Mouse (Mus musculus): Measurements from ENCODE around the gene Aagab. TPM values are rescaled to one million over a fixed set of nuclear protein-coding genes. Genes with fewer than 3 reads are reported as not detected.

The Aagab gene
- polyA plus RNA-seq, 1 experiment from 2014 or later, result 47.8 TPM

GRCm38 (mm10) chr9:63647581-63648519 lies 45.4 kb downstream of the Aagab start:
- TF ChIP-seq CTCF (IDR thresholded peaks at IDR 0.05), result no peak
- ATAC-seq (peak; percentile 41), DNase-seq (ENCODE audit: low read depth, low spot score) (peak; percentile 60)
- in situ Hi-C loops (cut with MboI; ENCODE audit: low pct_unique_long_range_greater_than_20kb), result no loop called here
- H3K27me3 ChIP-seq, result no peaks in the 10 kb centered on the region
- CTCF ChIA-PET, result interaction anchor here (1.0 kb wide), 1 partner anchor 15 kb away, joined by 3 read pairs; no protein-coding TSS in a partner anchor
- POLR2A ChIA-PET, result no interaction called here

GRCm38 (mm10) chr9:63648520-63648918 lies 46.1 kb downstream of the Aagab start:
- no peak for TF ChIP-seq CTCF (IDR thresholded peaks at IDR 0.05)
- ChIA-PET CTCF (no interaction called here), POLR2A (no interaction called here)
- no peaks in the 10 kb centered on the region for H3K27me3 ChIP-seq
- no peak for DNase-seq (ENCODE audit: low read depth, low spot score)
- in situ Hi-C loops (cut with MboI; ENCODE audit: low pct_unique_long_range_greater_than_20kb), result no loop called here
- no peak for ATAC-seq

GRCm38 (mm10) chr9:63649841-63650545 lies 47.5 kb downstream of the Aagab start:
- CTCF ChIA-PET, result interaction anchor here (1.7 to 2.9 kb wide), 2 partner anchors 22 to 49 kb away, joined by 5 to 7 read pairs; no protein-coding TSS in a partner anchor
- POLR2A ChIA-PET, result interaction anchor here (1.5 kb wide), 1 partner anchor 107 kb away, joined by 4 read pairs; no protein-coding TSS in a partner anchor
- DNase-seq (ENCODE audit: low read depth, low spot score), result no peak
- no peak for TF ChIP-seq CTCF (IDR thresholded peaks at IDR 0.05)
- ATAC-seq, result no peak
- no peaks in the 10 kb centered on the region for H3K27me3 ChIP-seq
- in situ Hi-C loops (cut with MboI; ENCODE audit: low pct_unique_long_range_greater_than_20kb), result no loop called here

- CTCF ChIA-PET, result interaction anchor here (2.9 kb wide), 1 partner anchor 48 kb away, joined by 7 read pairs; no protein-coding TSS in a partner anchor
- in situ Hi-C loops (cut with MboI; ENCODE audit: low pct_unique_long_range_greater_than_20kb), result no loop called here
- ATAC-seq, result no peak
- no peak for TF ChIP-seq CTCF (IDR thresholded peaks at IDR 0.05)
- H3K27me3 ChIP-seq, result no peaks in the 10 kb centered on the region
- POLR2A ChIA-PET, result interaction anchor here (1.5 kb wide), 1 partner anchor 106 kb away, joined by 4 read pairs; no protein-coding TSS in a partner anchor
- no peak for DNase-seq (ENCODE audit: low read depth, low spot score)
Measured at GRCm38 (mm10) chr9:63650905-63651304, 48.4 kb downstream of the Aagab start.

GRCm38 (mm10) chr9:63651594-63651993 lies 49.1 kb downstream of the Aagab start:
- no peaks in the 10 kb centered on the region for H3K27me3 ChIP-seq
- no peak for DNase-seq (ENCODE audit: low read depth, low spot score)
- ATAC-seq, result no peak
- ChIA-PET POLR2A (no interaction called here), CTCF (interaction anchor here (1.2 to 2.9 kb wide), 2 partner anchors 15 to 47 kb away, joined by 4 to 7 read pairs; no protein-coding TSS in a partner anchor)
- in situ Hi-C loops (cut with MboI; ENCODE audit: low pct_unique_long_range_greater_than_20kb), result no loop called here
- no peak for TF ChIP-seq CTCF (IDR thresholded peaks at IDR 0.05)

- ATAC-seq (no peak), DNase-seq (ENCODE audit: low read depth, low spot score) (no peak)
- no peaks in the 10 kb centered on the region for H3K27me3 ChIP-seq
- TF ChIP-seq CTCF (IDR thresholded peaks at IDR 0.05), result no peak
- in situ Hi-C loops (cut with MboI; ENCODE audit: low pct_unique_long_range_greater_than_20kb), result no loop called here
- CTCF ChIA-PET, result interaction anchor here (1.5 to 2.1 kb wide), 2 partner anchors 11 to 45 kb away, joined by 5 to 7 read pairs; no protein-coding TSS in a partner anchor
- POLR2A ChIA-PET, result interaction anchor here (0.5 to 1.4 kb wide), 2 partner anchors 60 to 103 kb away, joined by 3 to 4 read pairs; no protein-coding TSS in a partner anchor
Measured at GRCm38 (mm10) chr9:63653666-63654065, 51.2 kb downstream of the Aagab start.

GRCm38 (mm10) chr9:63654575-63654974 lies 52.1 kb downstream of the Aagab start:
- ATAC-seq, result no peak

GRCm38 (mm10) chr9:63655092-63655491 lies 52.6 kb downstream of the Aagab start:
- TF ChIP-seq CTCF (IDR thresholded peaks at IDR 0.05), result no peak
- ATAC-seq, result no peak
- DNase-seq (ENCODE audit: low read depth, low spot score), result no peak
- no peaks in the 10 kb centered on the region for H3K27me3 ChIP-seq
- ChIA-PET POLR2A (no interaction called here), CTCF (no interaction called here)
- in situ Hi-C loops (cut with MboI; ENCODE audit: low pct_unique_long_range_greater_than_20kb), result no loop called here

More at GRCm38 (mm10) chr9:63654575-63654974, 52.1 kb downstream of the Aagab start:
- in situ Hi-C loops (cut with MboI; ENCODE audit: low pct_unique_long_range_greater_than_20kb), result no loop called here
- CTCF ChIA-PET, result no interaction called here
- no peak for TF ChIP-seq CTCF (IDR thresholded peaks at IDR 0.05)
- no peak for DNase-seq (ENCODE audit: low read depth, low spot score)
- no peaks in the 10 kb centered on the region for H3K27me3 ChIP-seq
- POLR2A ChIA-PET, result no interaction called here

GRCm38 (mm10) chr9:63657167-63657566 lies 54.7 kb downstream of the Aagab start:
- in situ Hi-C loops (cut with MboI; ENCODE audit: low pct_unique_long_range_greater_than_20kb), result no loop called here
- H3K27me3 ChIP-seq, result no peaks in the 10 kb centered on the region
- peak; percentile 65 for ATAC-seq
- POLR2A ChIA-PET, result interaction anchor here (1.0 kb wide), 1 partner anchor 40 kb away, joined by 4 read pairs; no protein-coding TSS in a partner anchor
- CTCF ChIA-PET, result interaction anchor here (0.8 to 1.7 kb wide), 3 partner anchors 41 to 45 kb away, joined by 3 to 5 read pairs (median 4); no protein-coding TSS in a partner anchor
- peak; percentile 68 for DNase-seq (ENCODE audit: low read depth, low spot score)
- no peak for TF ChIP-seq CTCF (IDR thresholded peaks at IDR 0.05)

- no peak for TF ChIP-seq CTCF (IDR thresholded peaks at IDR 0.05)
- DNase-seq (ENCODE audit: low read depth, low spot score), result no peak
- POLR2A ChIA-PET, result interaction anchor here (0.9 to 1.2 kb wide), 3 partner anchors 9 to 98 kb away, joined by 3 to 6 read pairs (median 4); no protein-coding TSS in a partner anchor
- H3K27me3 ChIP-seq, result no peaks in the 10 kb centered on the region
- in situ Hi-C loops (cut with MboI; ENCODE audit: low pct_unique_long_range_greater_than_20kb), result no loop called here
- CTCF ChIA-PET, result no interaction called here
- no peak for ATAC-seq
Measured at GRCm38 (mm10) chr9:63658436-63658835, 56.0 kb downstream of the Aagab start.

Measured in Patski (cell line).